Mouse (Mus musculus): ENCODE data around the gene Ddx25.

The Ddx25 gene

DNA sequence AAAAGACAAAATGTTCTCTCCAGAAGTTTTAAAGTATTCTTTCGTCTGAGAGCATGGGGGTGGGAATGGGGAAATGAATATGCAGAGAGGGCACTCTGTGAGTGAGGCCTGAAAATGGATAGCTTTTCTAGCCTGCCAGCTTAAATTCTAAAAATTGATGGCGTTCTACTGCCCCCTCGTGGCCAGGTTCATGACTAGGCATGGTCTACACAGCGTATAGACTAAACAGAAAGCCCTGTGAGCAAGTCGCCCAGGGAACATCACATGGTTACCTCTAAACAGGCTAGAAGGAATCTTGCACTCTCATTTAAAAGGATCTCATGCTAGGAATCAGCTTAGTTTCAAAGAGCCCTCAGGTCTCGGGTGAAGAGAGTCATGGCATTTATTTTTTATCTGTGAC lies 16.8 kb downstream of the Ddx25 start:
- peak; percentile 79 for DNase-seq (ENCODE audit: low read depth, low spot score)

DNA sequence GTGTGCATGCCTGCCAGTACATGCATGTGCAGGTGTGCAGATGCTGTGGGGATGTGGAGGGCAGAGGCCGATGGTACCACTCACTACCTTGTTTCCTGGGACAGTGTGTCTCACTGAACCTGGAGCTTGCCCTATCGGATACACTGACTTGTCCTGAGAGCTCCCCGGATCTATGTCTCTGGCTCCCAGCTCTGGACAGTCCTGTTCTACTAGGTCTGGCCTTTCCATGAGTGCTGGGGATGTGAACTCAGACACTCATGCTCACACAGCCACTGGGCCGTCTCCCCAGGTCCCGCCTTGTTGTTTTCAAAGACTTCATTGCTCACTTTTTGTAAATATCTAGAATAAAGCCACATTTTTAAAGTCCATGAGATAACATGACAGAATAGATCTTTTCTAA lies 17.3 kb downstream of the Ddx25 start:
- no peak for DNase-seq (ENCODE audit: low read depth, low spot score)

DNA sequence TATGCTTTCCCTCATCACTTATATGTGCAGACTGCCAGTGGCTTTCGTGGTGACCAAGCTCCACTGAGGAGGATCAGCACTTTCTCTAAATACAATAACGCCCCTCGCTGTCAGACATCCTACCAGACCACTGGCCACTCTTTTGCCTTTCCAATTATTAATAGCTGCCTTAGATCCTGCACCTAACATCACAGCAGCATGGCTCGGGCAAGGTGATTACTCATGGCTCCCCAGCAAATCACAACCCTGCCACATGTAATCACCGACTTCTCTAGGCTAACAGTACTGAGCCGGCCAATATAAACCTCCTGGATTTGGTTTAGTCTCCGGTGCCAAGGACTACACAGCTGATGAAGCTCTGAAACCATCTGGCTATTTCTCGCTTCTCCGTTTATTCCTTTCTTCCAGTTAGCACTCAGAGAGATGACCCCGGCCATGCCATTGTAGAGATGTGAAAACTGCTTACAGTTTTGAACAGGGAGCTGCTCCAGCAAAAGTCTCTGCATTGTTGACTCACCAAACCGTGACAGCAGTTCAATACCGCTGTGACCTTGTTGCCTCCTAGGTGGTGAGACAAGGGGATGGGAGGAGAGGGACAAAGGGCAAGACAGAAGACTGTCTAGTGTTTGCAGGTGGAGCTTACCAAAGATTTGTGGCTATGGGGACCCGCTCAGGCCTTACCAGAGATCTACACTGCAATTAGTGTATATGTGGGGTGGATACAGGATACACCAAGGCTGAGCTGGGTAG lies 19.2 kb downstream of the Ddx25 start:
- DNase-seq (ENCODE audit: low read depth, low spot score): no peak

DNA sequence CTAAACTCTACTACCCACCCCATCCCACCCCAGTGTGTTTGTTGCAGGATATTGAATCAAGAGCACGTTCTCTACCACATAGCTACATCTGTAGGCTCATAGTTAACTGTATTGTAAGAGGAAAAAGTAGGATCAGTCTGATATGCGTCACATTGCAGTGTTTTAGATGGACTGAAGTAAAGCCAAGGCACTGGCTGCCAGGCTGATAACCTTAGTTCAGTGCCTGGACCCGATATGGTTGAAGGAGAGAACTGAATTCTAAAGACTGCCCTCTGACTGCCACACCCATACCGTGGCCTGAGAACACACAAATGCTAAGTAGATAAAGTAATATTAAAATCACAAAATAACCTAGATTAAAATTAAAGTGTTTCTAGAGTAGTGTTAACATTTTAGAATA lies 22.5 kb downstream of the Ddx25 start:
- no peak for DNase-seq (ENCODE audit: low read depth, low spot score)

DNA sequence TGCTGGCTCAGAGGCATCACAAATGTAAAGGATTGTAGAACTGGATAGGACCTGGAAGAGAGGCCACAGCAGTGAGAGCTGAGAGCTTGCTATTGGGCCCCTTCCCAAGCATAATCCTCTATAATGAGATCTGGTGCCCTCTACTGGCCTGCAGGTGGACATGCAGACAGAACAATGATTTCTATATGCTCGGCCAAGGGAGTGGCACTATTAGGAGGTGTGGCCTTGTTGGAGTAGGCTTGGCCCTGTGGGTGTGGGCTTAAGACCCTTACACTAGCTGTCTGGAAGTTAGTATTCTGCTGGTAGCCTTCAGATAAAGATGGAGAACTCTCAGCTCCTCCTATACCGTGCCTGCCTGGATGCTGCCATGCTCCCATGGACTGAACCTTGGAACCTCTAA lies 23.2 kb downstream of the Ddx25 start:
- DNase-seq (ENCODE audit: low read depth, low spot score): no peak

DNA sequence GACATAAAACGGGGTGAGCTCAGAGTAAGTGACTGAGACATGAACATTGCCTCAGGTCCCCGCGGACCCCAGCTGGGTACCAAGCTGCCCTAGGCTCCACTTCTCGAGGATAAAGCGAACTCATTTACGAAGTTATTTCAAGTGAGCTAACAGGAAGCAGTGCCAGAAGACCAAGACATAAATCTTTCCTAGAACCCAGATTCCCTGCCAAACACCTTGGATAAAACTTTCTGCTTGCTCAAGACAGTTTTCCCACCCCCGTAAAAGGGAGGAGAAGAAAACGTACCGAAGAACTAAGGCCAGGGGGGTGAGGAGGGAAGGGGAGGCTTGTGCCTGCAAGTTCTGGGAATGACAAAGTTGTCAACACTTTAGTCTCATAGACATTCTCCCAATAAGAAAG lies 25.1 kb downstream of the Ddx25 start:
- no peak for DNase-seq (ENCODE audit: low read depth, low spot score)

DNA sequence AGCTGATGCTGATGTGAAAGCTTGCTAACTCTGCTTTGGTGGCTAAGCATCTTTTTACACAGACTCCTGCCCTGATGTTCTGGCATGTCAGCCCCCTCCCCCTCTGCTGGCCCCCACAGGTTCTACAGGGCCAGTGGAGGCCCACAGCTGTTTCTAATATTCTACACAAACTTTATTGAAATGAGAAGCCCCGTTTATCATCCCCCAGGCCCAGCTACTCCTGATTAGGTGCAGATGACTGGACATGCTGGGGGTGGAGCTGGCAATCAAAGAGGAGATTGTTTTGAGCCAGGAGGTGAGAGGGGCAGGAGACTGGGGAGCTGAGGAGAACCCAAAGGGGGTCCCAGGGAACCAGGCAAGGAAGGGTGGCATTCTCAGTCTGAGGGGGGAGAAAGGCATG lies 28.5 kb downstream of the Ddx25 start:
- peak; percentile 51 for DNase-seq (ENCODE audit: low read depth, low spot score)

DNA sequence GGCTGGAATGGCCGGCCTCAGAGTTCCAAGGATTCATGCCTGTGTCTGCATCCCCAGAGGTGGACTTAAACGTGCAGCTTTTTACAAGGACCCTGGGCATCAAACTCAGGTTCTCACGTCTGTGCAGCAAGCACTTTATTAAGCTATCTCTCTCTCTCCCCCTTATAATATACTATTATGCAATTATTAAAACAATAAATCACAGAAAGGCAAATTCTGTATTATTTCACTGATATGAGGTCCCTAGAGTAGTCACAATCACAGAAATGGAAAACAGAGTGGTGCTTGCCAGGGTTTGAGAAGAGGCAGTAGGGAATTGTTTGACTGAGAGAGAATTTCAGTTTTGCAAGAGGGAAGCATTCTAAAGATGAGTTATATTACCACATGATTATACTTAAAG lies 29.2 kb downstream of the Ddx25 start:
- no peak for DNase-seq (ENCODE audit: low read depth, low spot score)

DNA sequence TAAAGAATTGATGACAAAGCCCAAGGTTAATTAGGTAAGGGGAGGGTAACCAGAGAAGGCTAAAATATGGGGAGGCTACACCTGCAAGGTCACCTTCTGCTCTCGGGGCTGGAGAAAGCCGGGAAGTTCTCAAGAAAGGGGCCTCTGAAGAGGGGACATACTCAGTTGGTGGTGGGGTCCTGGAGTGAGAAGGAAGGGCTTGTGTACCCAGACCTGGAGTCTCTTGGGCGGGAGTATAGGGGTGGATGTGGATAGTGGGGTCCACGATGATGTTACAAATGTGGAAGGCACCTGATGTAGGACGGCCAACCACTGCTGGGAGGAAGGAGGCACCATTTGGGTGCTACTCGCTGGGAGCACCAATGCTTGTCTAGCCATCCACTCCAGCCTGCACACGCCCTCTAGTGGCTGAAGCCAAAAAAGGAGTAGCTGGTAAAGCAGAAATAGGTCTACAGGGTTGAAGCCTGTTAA lies 34.4 kb downstream of the Ddx25 start:
- peak; percentile 35 for DNase-seq (ENCODE audit: low read depth, low spot score)

DNA sequence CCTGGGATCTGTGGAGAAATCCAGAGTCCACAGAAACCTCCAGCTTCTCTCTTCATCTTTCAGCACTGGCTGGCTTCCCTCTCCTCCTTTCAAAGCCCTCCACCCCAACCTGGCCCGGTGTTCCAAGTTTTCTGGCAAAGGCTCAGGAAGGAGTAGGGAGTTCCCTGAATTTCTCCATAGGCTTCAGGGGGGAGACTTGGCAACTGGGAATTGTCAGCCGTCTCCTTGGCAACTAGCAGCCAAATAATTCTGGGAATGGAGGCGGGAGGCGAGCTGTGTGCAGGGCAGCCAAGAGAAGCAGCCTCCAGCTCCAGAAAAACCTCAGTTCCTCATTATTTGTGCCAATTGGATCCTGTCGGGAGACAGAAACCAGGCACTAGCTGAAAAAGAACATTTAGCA lies 34.8 kb downstream of the Ddx25 start:
- DNase-seq (ENCODE audit: low read depth, low spot score): no peak

DNA sequence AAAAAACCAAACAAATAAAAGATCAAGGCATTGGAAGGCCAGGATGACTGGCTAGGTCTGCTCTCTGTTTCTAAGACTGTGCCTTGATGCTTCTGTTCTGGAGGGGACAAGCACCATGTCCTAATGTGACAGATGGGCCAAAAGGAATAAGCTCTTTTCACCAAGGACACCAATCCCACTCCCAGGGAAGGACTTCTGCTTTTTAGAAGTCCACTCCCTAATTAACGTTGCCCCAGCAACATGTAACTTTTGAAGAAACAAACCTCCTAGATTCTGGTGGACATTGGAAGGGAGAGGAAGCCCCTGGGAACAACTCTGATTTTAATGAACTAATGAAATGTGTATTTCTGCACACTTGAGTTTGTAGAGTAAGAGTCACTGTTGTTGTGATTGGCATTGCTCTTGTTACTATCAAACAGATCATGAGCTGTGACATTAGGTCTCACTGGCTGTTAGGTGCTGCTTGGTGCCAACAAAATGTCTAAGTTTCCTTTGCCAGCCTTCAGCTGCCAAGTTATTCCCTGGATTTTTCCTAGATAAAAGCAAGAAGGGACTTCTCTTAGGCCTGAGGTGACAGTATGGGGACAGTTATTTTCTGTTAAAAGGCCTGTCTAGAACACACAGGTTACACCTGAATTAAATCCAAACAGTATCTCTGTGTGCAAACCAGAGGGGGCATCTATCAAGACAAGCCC lies 35.4 kb downstream of the Ddx25 start:
- DNase-seq (ENCODE audit: low read depth, low spot score): no peak

DNA sequence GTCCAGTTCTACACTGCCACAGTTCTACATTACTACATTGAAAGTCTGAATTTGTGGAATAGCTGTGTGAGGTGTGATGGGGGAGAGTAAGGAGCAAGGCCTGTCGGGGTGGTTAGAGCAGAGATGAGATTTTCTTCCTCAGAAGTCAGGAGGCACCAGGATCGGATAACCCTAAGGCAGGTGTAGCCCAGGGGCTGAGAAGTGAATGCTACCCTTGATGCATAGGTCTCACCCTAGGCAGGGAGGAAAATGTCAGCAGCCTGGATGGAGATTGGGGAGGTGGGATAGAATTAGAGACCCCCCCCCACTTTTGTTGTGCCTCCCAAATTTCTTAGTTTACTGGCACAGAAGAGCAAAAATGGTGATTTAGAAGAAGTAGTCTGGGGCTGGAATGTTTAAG lies 36.1 kb downstream of the Ddx25 start:
- no peak for DNase-seq (ENCODE audit: low read depth, low spot score)

DNA sequence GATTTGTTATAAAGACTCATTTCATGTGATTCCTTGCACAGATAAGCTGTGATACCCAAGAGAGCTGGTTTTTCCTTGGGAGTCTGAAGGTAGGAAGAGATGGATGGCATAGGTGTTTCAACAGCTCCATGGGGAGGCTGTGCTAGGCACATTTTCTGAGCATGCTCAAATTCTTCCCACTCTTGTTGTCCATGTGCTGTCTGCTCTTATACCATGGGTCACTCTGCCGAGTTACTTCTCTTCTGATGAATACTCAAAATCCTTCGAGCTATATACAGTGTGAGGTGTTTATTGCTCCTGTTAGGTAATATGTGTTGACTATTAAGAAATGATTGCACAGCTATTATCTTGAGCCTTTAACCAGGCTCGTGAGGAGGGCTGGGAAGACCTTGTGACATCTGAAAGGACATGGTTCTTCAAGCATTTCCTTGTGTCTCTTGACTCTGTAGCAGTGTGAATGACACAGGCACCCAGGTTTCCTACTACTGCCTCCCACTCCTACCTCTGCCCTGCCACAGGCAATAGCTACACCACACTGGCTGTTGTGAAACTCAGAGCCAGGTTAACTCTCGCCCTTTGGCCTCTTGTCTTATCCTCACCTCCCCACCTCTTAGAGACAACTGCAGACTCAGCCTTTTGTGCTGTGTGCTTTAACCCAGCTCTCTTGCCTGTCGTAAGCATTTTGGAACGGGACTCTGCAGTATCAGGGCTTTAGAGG lies 37.5 kb downstream of the Ddx25 start:
- DNase-seq (ENCODE audit: low read depth, low spot score): no peak

DNA sequence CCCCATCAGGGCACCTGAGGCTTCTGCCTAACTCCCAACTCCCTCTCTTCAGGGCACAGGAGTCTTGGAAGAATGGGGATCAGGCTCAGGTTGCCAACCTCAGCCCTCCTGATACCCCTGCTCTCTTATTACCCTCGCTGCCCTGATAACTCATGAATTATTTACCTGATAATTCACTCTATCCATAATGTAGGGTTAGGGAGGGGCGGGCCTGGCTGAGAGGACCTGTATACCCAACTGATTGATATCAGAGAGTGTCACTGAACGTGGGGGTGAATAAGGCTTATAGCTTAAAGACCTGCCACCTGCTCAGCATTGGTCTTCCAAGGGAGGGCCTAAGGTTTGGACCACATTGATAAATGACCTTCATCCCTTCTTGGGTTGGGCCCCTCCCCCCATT lies 40.2 kb downstream of the Ddx25 start, which contains the start of gene Gm1113:
Gene Gm1113, minus strand, starts transcription at position 101 of the 400 bp plus-strand sequence.
- no peak for DNase-seq (ENCODE audit: low read depth, low spot score)

DNA sequence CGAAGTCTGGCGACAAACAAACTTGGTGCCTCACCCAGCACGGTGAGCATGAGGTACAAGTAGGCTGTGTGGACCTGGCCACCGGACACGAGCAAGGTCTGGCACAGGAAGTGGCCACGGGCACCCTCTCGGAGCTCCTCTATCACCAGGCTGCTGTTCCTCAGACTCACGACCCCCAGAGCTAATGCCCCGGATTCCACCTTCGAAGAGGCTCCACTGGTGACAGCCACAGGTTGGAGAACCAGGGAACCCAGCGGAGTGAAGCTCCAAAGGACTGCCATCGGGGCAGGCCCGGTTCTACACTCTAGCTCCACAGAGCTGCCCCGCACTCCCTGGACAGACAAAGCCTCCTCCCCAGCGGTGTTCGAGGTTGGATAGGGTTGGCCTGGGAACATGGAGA lies 41.6 kb downstream of the Ddx25 start:
- no peak for DNase-seq (ENCODE audit: low read depth, low spot score)

DNA sequence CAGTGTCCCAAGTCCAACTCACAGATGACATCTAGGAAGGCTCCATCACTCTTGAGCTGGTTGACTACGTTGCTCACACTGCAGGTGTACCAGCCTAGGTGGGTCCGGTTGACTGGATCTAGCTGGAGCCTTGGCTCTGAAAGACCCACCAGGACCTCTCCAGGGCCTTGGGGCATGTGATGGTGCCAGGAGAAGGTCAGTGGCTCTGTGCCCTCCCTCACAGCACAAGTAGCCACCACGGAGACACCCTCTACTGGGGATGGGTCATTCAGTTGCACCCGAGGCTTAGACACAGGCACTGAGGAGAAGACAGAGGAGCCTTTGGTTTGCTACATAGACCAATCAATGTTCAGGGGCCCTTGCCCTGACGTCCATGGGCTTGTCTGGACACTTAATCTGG lies 42.1 kb downstream of the Ddx25 start:
- no peak for DNase-seq (ENCODE audit: low read depth, low spot score)

DNA sequence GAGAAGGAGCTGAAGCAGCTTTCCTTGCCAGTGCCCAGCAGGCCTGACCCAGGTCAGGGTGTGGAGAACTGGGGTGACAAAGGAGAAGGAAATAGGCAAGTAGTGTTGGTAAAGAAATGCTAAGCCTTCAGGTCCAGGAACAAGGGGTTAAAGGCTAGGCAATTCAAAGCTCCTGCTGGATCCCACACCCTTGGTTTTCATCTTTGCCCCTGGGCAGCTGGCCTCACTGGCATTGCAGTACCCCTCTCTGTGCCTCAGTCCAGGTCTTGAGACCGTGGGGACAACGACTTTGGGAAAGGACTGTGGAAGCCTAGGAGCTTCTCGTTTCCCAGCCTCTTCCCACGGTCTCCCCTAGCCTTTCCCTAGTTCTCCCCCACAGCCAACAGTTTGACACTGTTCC lies 44.4 kb downstream of the Ddx25 start:
- no peak for DNase-seq (ENCODE audit: low read depth, low spot score)

DNA sequence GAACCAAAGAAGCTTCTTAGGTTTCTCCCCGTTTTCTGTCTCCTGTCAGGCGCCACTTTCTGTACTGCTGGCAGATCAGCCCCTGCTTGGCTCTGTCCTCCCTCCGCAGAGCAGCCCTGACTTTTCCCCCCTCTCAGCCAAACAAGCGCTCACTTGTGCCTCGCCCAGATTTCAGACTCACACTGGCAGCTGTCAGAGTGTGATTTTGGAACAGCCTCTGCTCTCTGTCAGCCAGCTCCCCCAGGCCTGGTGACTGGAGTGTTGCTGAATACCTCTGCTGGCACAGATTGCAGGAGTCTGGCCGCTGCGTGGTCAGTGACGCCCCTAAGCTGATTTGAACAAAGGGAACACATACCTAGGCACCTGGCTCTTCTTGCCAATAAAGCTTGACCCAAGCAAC lies 50.1 kb downstream of the Ddx25 start:
- no peak for DNase-seq (ENCODE audit: low read depth, low spot score)

DNA sequence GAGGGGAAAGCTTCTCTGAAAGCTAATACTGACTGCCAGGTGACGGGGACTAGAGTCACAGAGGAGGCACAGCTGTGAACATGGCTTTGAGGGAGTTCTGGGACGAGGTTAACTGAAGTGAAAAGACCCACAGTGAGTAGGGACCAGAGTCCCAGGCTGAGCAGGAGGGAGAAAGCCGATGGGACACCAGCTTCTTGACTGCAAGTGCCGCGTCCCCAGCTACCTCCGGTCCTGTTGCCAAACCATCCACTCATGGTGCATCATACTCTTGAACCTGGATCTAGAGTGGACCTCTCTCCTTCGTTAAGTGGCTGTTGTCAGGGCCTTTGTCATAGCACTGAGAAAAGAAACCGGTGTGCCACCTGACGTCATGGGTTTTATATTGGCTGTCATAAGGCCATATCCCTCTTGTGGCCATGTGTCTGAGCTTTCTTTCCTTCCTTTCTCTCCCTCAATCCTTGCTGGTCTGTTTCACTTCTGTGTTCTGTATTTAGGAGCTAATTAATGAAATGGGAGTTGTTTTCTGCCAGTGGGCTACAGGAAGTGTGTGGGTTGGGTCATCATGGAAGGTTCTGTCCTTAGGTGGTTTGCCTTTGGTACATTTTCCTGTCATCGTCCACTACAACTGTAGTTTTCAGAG lies 55.8 kb downstream of the Ddx25 start:
- DNase-seq (ENCODE audit: low read depth, low spot score): no peak

DNA sequence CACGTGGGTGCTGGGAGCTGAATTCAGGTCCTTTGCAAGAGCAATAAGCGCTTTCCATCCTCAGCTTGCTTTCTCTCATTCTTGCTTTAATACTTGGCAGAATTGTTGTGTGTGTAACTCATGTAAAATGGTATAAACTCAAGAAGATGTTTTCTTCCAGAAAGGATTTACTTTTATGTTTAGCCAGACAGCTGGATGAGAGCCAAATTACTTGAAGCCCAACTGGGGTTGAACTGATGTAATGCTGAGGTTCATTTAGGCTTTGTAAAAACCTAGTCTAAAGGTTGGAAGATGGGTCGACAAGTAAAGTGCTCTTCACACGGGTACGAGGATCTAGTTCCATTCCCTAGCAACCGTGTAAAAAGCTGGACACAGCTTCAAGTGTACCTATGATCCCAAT lies 58.4 kb downstream of the Ddx25 start:
- no peak for DNase-seq (ENCODE audit: low read depth, low spot score)

DNA sequence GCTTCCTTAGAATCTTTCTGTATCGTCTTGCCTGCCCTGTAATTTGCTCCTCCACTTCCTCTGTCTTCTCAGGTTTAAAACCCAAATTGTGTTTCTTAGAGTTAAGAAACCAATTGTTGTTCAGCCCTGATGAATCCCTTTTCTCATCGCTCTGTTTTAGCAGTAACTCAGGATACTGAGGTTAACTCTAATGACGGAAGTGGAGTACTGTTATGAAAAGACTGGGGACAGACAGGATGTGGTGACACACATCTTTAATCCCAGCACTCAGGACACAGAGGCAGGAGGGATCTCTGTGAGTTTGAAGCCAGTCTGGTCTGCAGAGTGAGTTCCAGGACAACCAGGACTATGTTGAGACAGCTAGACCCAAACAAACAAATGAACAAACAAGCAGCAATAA lies 62.9 kb downstream of the Ddx25 start:
- no peak for DNase-seq (ENCODE audit: low read depth, low spot score)

DNA sequence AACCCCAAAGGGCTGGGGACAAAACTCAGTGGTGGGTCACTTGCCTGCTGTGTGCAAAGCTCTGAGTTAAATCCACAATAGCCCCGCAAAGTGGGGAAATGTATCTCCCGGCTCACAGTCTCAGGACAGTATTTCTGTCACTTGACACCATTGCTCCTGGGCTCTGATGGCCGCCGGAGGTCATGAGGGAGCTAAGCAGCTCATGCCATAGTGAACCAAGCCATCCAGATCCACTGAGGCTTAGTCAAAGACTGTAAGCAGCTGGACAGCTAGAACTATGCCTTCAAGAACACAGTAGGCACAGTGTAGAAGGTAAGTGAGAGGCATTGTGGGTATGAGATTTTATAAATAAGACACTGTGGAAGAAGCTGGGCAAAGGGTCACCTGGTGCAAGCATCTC lies 63.4 kb downstream of the Ddx25 start:
- no peak for DNase-seq (ENCODE audit: low read depth, low spot score)
